Mouse (Mus musculus) liver, embryonic 11.5 days (tissue): ENCODE measurements around the gene Fbxo11. TPM values are rescaled to one million over a fixed set of nuclear protein-coding genes. Genes with fewer than 3 reads are reported as not detected.
A peak's percentile ranks its signal among the peaks of the same experiment; 100 is the strongest.

Source experiments
- ATAC-seq: fragments of 200-750 bp; cut with Nextera tagmentation; replicated peaks from 2 replicates; pipeline ENCODE4 v1.8.0; 2017; ENCODE audit warnings: moderate number of reproducible peaks, mild to moderate bottlenecking, moderate TSS enrichment, moderate library complexity; ENCODE audit not compliant: low FRiP score
- DNase-seq: peaks from one replicate; pipeline ENCODE4 v3.0.0-alpha.2; 2017; ENCODE audit warnings: low spot score
- H3K27ac ChIP-seq: fragments of 300-500 bp; sonication (generic); 2 replicates; pipeline ENCODE4 v1.5.1; 2014; ENCODE audit warnings: mild to moderate bottlenecking, low read depth, low read length, control low read depth
- H3K27me3 ChIP-seq: fragments of 300-500 bp; sonication (generic); replicated peaks from 2 replicates; pipeline ENCODE4 v1.6.1; 2014; ENCODE audit warnings: low read length, mixed read lengths; ENCODE audit not compliant: control insufficient read depth, insufficient read depth
- H3K36me3 ChIP-seq: fragments of 300-500 bp; sonication (generic); 2 replicates; pipeline ENCODE4 v1.6.1; 2014; ENCODE audit warnings: mild to moderate bottlenecking, low read length, moderate library complexity, mixed read lengths; ENCODE audit not compliant: control insufficient read depth, insufficient read depth
- H3K4me1 ChIP-seq: fragments of 300-500 bp; sonication (generic); replicated peaks from 2 replicates; pipeline ENCODE4 v1.6.1; 2014; ENCODE audit warnings: low read length, mixed read lengths; ENCODE audit not compliant: control insufficient read depth, insufficient read depth
- H3K4me2 ChIP-seq: fragments of 300-500 bp; sonication (generic); 2 replicates; pipeline ENCODE4 v1.6.1; 2014; ENCODE audit warnings: mild to moderate bottlenecking, control low read depth, moderate library complexity
- H3K4me3 ChIP-seq: fragments of 300-500 bp; sonication (generic); 2 replicates; pipeline ENCODE4 v1.5.1; 2014; ENCODE audit warnings: low read depth, low read length, control low read depth
- H3K9ac ChIP-seq: fragments of 300-500 bp; sonication (generic); 2 replicates; pipeline ENCODE4 v1.6.1; 2014; ENCODE audit warnings: low read depth, low read length, control low read depth
- H3K9me3 ChIP-seq: fragments of 300-500 bp; sonication (generic); 2 replicates; pipeline ENCODE4 v1.6.1; 2016; ENCODE audit warnings: low read length, inconsistent platforms, mixed read lengths; ENCODE audit not compliant: control insufficient read depth
- WGBS: fragments of 180-500 bp; shearing (Covaris S2); extraction: QIAGEN DNeasy Blood & Tissue Kit; methylation state at CpG from one replicate; pipeline ENCODE4 v1.1.7; 2014; 5-methylcytosine and 5-hydroxymethylcytosine counted together
- polyA plus RNA-seq: library from polyadenylated mRNA; unstranded; fragments of >200 nt; fragmentation: Nextera tagmentation; extraction: Ambion mirVana; gene quantifications from 2 replicates; pipeline ENCODE4 v1.2.1, GENCODE M21; 2014

Gene Fbxo11
- polyA plus RNA-seq, 1 experiment from 2014 or later: 14.0 TPM

GRCm38 (mm10) chr17:87948965-87949584, 116.0 kb downstream of the Fbxo11 start:
- Histone ChIP-seq H3K4me3 (no peak overlapping the region), H3K4me1 (no peaks in the 10 kb centered on the region), H3K9ac (no peak overlapping the region), H3K36me3 (no peaks in the 10 kb centered on the region), H3K9me3 (no peaks in the 10 kb centered on the region), H3K27me3 (no peaks in the 10 kb centered on the region), H3K27ac (no peak overlapping the region), H3K4me2 (no peak overlapping the region)
- 38% methylated on average over 16 of the region's 16 CpGs for WGBS
- ATAC-seq (no peak), DNase-seq (peak; percentile 61)

Other genes with a start within 250 kb of the Fbxo11 start
- not detected in 2 replicates for gene Rpl36-ps4, start 144.3 kb downstream of the Fbxo11 start, polyA plus RNA-seq
- gene Msh6, start 90.2 kb downstream of the Fbxo11 start, polyA plus RNA-seq: 69.0 and 80.0 TPM in 2 replicates